Mouse (Mus musculus): ENCODE measurements around the gene Gm20388. TPM values are rescaled to one million over a fixed set of nuclear protein-coding genes. Genes with fewer than 3 reads are reported as not detected.

Gene Gm20388
- polyA plus RNA-seq, 1 experiment from 2014 or later: not detected

- ATAC-seq (ENCODE audit: low read depth): no peak
- Histone ChIP-seq H3K4me2 (no peak overlapping the region), H3K27ac (no peak overlapping the region), H3K9me3 (replicated peaks) (no peaks in the 10 kb centered on the region), H3K4me1 (replicated peaks) (peaks cover 6% of the 10 kb centered on the region; the same call in 1 of the 2 replicates), H3K27me3 (0 out of 2 replicates have a peak, but pooled peaks cover 2% of the 10 kb centered on the region), H3K36me3 (no peaks in the 10 kb centered on the region), H3K9ac (no peak overlapping the region), H3K4me3 (replicated peaks) (no peak overlapping the region)
- no peak for DNase-seq
- WGBS (ENCODE audit: insufficient replicate concordance): 39% methylated on average over 13 of the region's 13 CpGs
Observed at GRCm38 (mm10) chr8:121242671-121243070, 1332.0 kb downstream of the Gm20388 start.

- no peak overlapping the region for H3K27ac ChIP-seq
- H3K27me3 ChIP-seq: peaks cover 14% of the 10 kb centered on the region; the same call in 1 of the 2 replicates
- no peak overlapping the region for H3K9ac ChIP-seq
- no peaks in the 10 kb centered on the region for H3K4me1 ChIP-seq (replicated peaks)
- H3K4me3 ChIP-seq (replicated peaks): no peak overlapping the region
- no peaks in the 10 kb centered on the region for H3K9me3 ChIP-seq (replicated peaks)
- DNase-seq (no peak), ATAC-seq (ENCODE audit: low read depth) (0 out of 2 replicates have a peak, but pooled peaks have one; percentile 31)
- no peak overlapping the region for H3K4me2 ChIP-seq
- H3K36me3 ChIP-seq: no peaks in the 10 kb centered on the region
- 41% methylated on average over 7 of the region's 7 CpGs for WGBS (ENCODE audit: insufficient replicate concordance)
Observed at GRCm38 (mm10) chr8:121248823-121249222, 1338.2 kb downstream of the Gm20388 start.

- ATAC-seq (ENCODE audit: low read depth) (no peak), DNase-seq (no peak)
- Histone ChIP-seq H3K4me1 (replicated peaks) (no peaks in the 10 kb centered on the region), H3K27me3 (peaks cover 16% of the 10 kb centered on the region; the same call in 1 of the 2 replicates), H3K27ac (no peak overlapping the region), H3K36me3 (no peaks in the 10 kb centered on the region), H3K9ac (no peak overlapping the region), H3K9me3 (replicated peaks) (no peaks in the 10 kb centered on the region), H3K4me2 (no peak overlapping the region), H3K4me3 (replicated peaks) (no peak overlapping the region)
- WGBS (ENCODE audit: insufficient replicate concordance): 100% methylated on average over 1 of the region's 1 CpGs
Observed at GRCm38 (mm10) chr8:121249433-121249832, 1338.8 kb downstream of the Gm20388 start.

GRCm38 (mm10) chr8:121251089-121251488 lies 1340.4 kb downstream of the Gm20388 start:
- Histone ChIP-seq H3K4me1 (replicated peaks) (no peaks in the 10 kb centered on the region), H3K4me2 (no peak overlapping the region), H3K27me3 (peaks cover 21% of the 10 kb centered on the region; the same call in 1 of the 2 replicates), H3K9me3 (replicated peaks) (no peaks in the 10 kb centered on the region), H3K36me3 (no peaks in the 10 kb centered on the region), H3K4me3 (replicated peaks) (no peak overlapping the region), H3K27ac (no peak overlapping the region), H3K9ac (no peak overlapping the region)
- ATAC-seq (ENCODE audit: low read depth) (no peak), DNase-seq (no peak)
- 48% methylated on average over 11 of the region's 11 CpGs for WGBS (ENCODE audit: insufficient replicate concordance)

- no peak overlapping the region for H3K9ac ChIP-seq
- DNase-seq (no peak), ATAC-seq (ENCODE audit: low read depth) (no peak)
- no peak overlapping the region for H3K27ac ChIP-seq
- 43% methylated on average over 14 of the region's 14 CpGs for WGBS (ENCODE audit: insufficient replicate concordance)
- H3K4me2 ChIP-seq: no peak overlapping the region
- H3K4me3 ChIP-seq (replicated peaks): no peak overlapping the region
- H3K9me3 ChIP-seq (replicated peaks): no peaks in the 10 kb centered on the region
- no peaks in the 10 kb centered on the region for H3K4me1 ChIP-seq (replicated peaks)
- H3K27me3 ChIP-seq: peaks cover 36% of the 10 kb centered on the region
- no peaks in the 10 kb centered on the region for H3K36me3 ChIP-seq
Observed at GRCm38 (mm10) chr8:121255727-121256265, 1345.2 kb downstream of the Gm20388 start.

- Histone ChIP-seq H3K4me1 (replicated peaks) (peaks cover 4% of the 10 kb centered on the region; the same call in 1 of the 2 replicates), H3K9me3 (replicated peaks) (no peaks in the 10 kb centered on the region), H3K9ac (no peak overlapping the region), H3K4me3 (replicated peaks) (no peak overlapping the region), H3K4me2 (no peak overlapping the region), H3K27me3 (peaks cover 28% of the 10 kb centered on the region), H3K27ac (no peak overlapping the region), H3K36me3 (no peaks in the 10 kb centered on the region)
- 20% methylated on average over 21 of the region's 21 CpGs for WGBS (ENCODE audit: insufficient replicate concordance)
- no peak for ATAC-seq (ENCODE audit: low read depth)
- DNase-seq: no peak
Observed at GRCm38 (mm10) chr8:121258126-121258792, 1347.6 kb downstream of the Gm20388 start.

- Histone ChIP-seq H3K4me2 (0 out of 2 replicates have a peak overlapping the region, but pooled peaks have one; percentile 14), H3K36me3 (no peaks in the 10 kb centered on the region), H3K27ac (no peak overlapping the region), H3K9me3 (replicated peaks) (no peaks in the 10 kb centered on the region), H3K9ac (no peak overlapping the region), H3K4me1 (replicated peaks) (peaks cover 4% of the 10 kb centered on the region; the same call in 1 of the 2 replicates), H3K4me3 (replicated peaks) (no peak overlapping the region), H3K27me3 (peaks cover 9% of the 10 kb centered on the region)
- DNase-seq (no peak), ATAC-seq (ENCODE audit: low read depth) (0 out of 2 replicates have a peak, but pooled peaks have one; percentile 48)
- WGBS (ENCODE audit: insufficient replicate concordance): 27% methylated on average over 21 of the region's 21 CpGs
Observed at GRCm38 (mm10) chr8:121262728-121263389, 1352.2 kb downstream of the Gm20388 start.

GRCm38 (mm10) chr8:121263390-121263775 lies 1352.7 kb downstream of the Gm20388 start:
- no peak overlapping the region for H3K27ac ChIP-seq

GRCm38 (mm10) chr8:121264260-121264659 lies 1353.6 kb downstream of the Gm20388 start:
- DNase-seq (no peak), ATAC-seq (ENCODE audit: low read depth) (no peak)
- Histone ChIP-seq H3K36me3 (no peaks in the 10 kb centered on the region), H3K9ac (no peak overlapping the region), H3K27ac (no peak overlapping the region), H3K4me1 (replicated peaks) (peaks cover 4% of the 10 kb centered on the region; the same call in 1 of the 2 replicates), H3K4me2 (no peak overlapping the region), H3K9me3 (replicated peaks) (no peaks in the 10 kb centered on the region), H3K27me3 (no peaks in the 10 kb centered on the region), H3K4me3 (replicated peaks) (no peak overlapping the region)
- WGBS (ENCODE audit: insufficient replicate concordance): 60% methylated on average over 9 of the region's 9 CpGs

More at GRCm38 (mm10) chr8:121263390-121263775, 1352.7 kb downstream of the Gm20388 start:
- Histone ChIP-seq H3K4me3 (replicated peaks) (no peak overlapping the region), H3K9me3 (replicated peaks) (no peaks in the 10 kb centered on the region), H3K9ac (no peak overlapping the region), H3K4me2 (0 out of 2 replicates have a peak overlapping the region, but pooled peaks have one; percentile 14), H3K36me3 (no peaks in the 10 kb centered on the region), H3K27me3 (peaks cover 3% of the 10 kb centered on the region; the same call in 1 of the 2 replicates), H3K4me1 (replicated peaks) (peaks cover 4% of the 10 kb centered on the region; the same call in 1 of the 2 replicates)
- ATAC-seq (ENCODE audit: low read depth): no peak; the same call in 1 of the 2 replicates
- no peak for DNase-seq
- 60% methylated on average over 14 of the region's 14 CpGs for WGBS (ENCODE audit: insufficient replicate concordance)

GRCm38 (mm10) chr8:121271542-121271941 lies 1360.9 kb downstream of the Gm20388 start:
- ATAC-seq (ENCODE audit: low read depth): no peak
- no peaks in the 10 kb centered on the region for H3K9me3 ChIP-seq (replicated peaks)
- H3K27me3 ChIP-seq: no peaks in the 10 kb centered on the region
- H3K36me3 ChIP-seq: no peaks in the 10 kb centered on the region
- 63% methylated on average over 8 of the region's 8 CpGs for WGBS (ENCODE audit: insufficient replicate concordance)
- no peak for DNase-seq
- H3K4me1 ChIP-seq (replicated peaks): no peaks in the 10 kb centered on the region
- H3K27ac ChIP-seq: no peak overlapping the region
- H3K9ac ChIP-seq: no peak overlapping the region
- H3K4me2 ChIP-seq: no peak overlapping the region
- no peak overlapping the region for H3K4me3 ChIP-seq (replicated peaks)

- 36% methylated on average over 14 of the region's 14 CpGs for WGBS (ENCODE audit: insufficient replicate concordance)
- H3K4me3 ChIP-seq (replicated peaks): no peak overlapping the region
- H3K4me2 ChIP-seq: no peak overlapping the region
- no peaks in the 10 kb centered on the region for H3K9me3 ChIP-seq (replicated peaks)
- no peaks in the 10 kb centered on the region for H3K4me1 ChIP-seq (replicated peaks)
- no peaks in the 10 kb centered on the region for H3K36me3 ChIP-seq
- DNase-seq (peak; percentile 13), ATAC-seq (ENCODE audit: low read depth) (no peak)
- no peaks in the 10 kb centered on the region for H3K27me3 ChIP-seq
- H3K27ac ChIP-seq: no peak overlapping the region
- no peak overlapping the region for H3K9ac ChIP-seq
Observed at GRCm38 (mm10) chr8:121273195-121273594, 1362.6 kb downstream of the Gm20388 start.

Data from liver, embryonic 13.5 days (tissue).